Mouse (Mus musculus): ENCODE results near the gene Mrpl24.
A peak's percentile ranks its signal among the peaks of the same experiment; 100 is the strongest.

- TF ChIP-seq CTCF (IDR thresholded peaks at IDR 0.05): no peak
- peak; percentile 95 for TF ChIP-seq EP300 (IDR thresholded peaks at IDR 0.05)
Observed at GRCm38 (mm10) chr3:87906981-87907857, 12.1 kb upstream of the Mrpl24 start.

Measured in lung, postnatal 0 days (tissue).